Mouse (Mus musculus): ENCODE measurements around the gene Olfr1295. TPM values are rescaled to one million over a fixed set of nuclear protein-coding genes. Genes with fewer than 3 reads are reported as not detected.

Olfr1295 gene
- not detected in 2 replicates for polyA plus RNA-seq (2015; fragmentation: Nextera tagmentation; extraction: Ambion mirVana)

DNA sequence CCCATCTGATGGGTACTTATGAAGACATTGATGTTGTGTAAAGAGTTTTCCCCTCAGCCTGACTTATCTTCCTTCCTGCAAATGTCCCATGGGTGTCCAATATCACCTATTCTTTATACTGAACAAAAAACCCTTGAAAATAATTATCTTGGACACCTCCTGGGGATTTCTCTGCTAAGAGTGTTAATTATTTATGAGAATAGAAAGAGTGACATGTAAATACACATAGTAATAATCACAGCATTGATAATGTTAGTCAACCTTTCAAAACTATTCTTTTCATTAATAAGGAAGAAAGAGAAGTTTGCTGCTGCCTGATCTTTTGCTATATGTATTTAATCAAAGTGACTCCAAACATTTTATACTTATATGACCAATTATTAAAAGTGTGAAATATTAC, at the start of gene Olfr1295:
Olfr1295 (minus strand) TSS at position 101 of the 400 bp plus-strand sequence.
- DNase-seq (ENCODE audit: low spot score), result no peak

GRCm38 (mm10) chr2:111540191-111540590, 29.3 kb downstream of the Olfr1295 start, which contains the start of gene Olfr1294:
Olfr1294 (minus strand) TSS chr2:111540291.
- no peak for DNase-seq (ENCODE audit: low spot score)

- no peak for DNase-seq (ENCODE audit: low spot score)
Measured at GRCm38 (mm10) chr2:111524903-111525302, 44.6 kb downstream of the Olfr1295 start, which contains the start of gene Olfr1293-ps. Olfr1293-ps (plus strand) TSS chr2:111525203.

GRCm38 (mm10) chr2:111517451-111517850, 52.0 kb downstream of the Olfr1295 start:
- no peak for DNase-seq (ENCODE audit: low spot score)

Other genes with a start within 250 kb of the Olfr1295 start
- gene Olfr1281, start 243.2 kb downstream of the Olfr1295 start, polyA plus RNA-seq (2015; fragmentation: Nextera tagmentation; extraction: Ambion mirVana), result not detected in 2 replicates
- not detected in 2 replicates for gene Olfr1282, start 233.6 kb downstream of the Olfr1295 start, polyA plus RNA-seq (2015; fragmentation: Nextera tagmentation; extraction: Ambion mirVana)
- gene Olfr1283, start 202.9 kb downstream of the Olfr1295 start, polyA plus RNA-seq (2015; fragmentation: Nextera tagmentation; extraction: Ambion mirVana), result not detected in 2 replicates
- gene Olfr1284, start 194.2 kb downstream of the Olfr1295 start, polyA plus RNA-seq (2015; fragmentation: Nextera tagmentation; extraction: Ambion mirVana), result not detected in 2 replicates
- not detected in 2 replicates for gene Olfr1286, start 146.6 kb downstream of the Olfr1295 start, polyA plus RNA-seq (2015; fragmentation: Nextera tagmentation; extraction: Ambion mirVana)
- gene Olfr1287, start 120.5 kb downstream of the Olfr1295 start, polyA plus RNA-seq (2015; fragmentation: Nextera tagmentation; extraction: Ambion mirVana), result not detected in 2 replicates
- gene Olfr1288, start 95.6 kb downstream of the Olfr1295 start, polyA plus RNA-seq (2015; fragmentation: Nextera tagmentation; extraction: Ambion mirVana), result not detected in 2 replicates
- not detected in 2 replicates for gene Olfr1289, start 88.9 kb downstream of the Olfr1295 start, polyA plus RNA-seq (2015; fragmentation: Nextera tagmentation; extraction: Ambion mirVana)
- gene Olfr1290, start 75.9 kb downstream of the Olfr1295 start, polyA plus RNA-seq (2015; fragmentation: Nextera tagmentation; extraction: Ambion mirVana), result not detected in 2 replicates
- gene Olfr1291-ps1, start 72.5 kb downstream of the Olfr1295 start, polyA plus RNA-seq (2015; fragmentation: Nextera tagmentation; extraction: Ambion mirVana), result not detected in 2 replicates
- gene Olfr1293-ps, start 44.5 kb downstream of the Olfr1295 start, polyA plus RNA-seq (2015; fragmentation: Nextera tagmentation; extraction: Ambion mirVana), result not detected in 2 replicates
- not detected in 2 replicates for gene Olfr1294, start 29.4 kb downstream of the Olfr1295 start, polyA plus RNA-seq (2015; fragmentation: Nextera tagmentation; extraction: Ambion mirVana)
- not detected in 2 replicates for gene Olfr1297, start 56.8 kb upstream of the Olfr1295 start, polyA plus RNA-seq (2015; fragmentation: Nextera tagmentation; extraction: Ambion mirVana)
- gene Olfr1298, start 79.5 kb upstream of the Olfr1295 start, polyA plus RNA-seq (2015; fragmentation: Nextera tagmentation; extraction: Ambion mirVana), result not detected in 2 replicates
- not detected in 2 replicates for gene Olfr1299, start 91.7 kb upstream of the Olfr1295 start, polyA plus RNA-seq (2015; fragmentation: Nextera tagmentation; extraction: Ambion mirVana)
- gene Olfr1301, start 181.3 kb upstream of the Olfr1295 start, polyA plus RNA-seq (2015; fragmentation: Nextera tagmentation; extraction: Ambion mirVana), result not detected in 2 replicates
- not detected in 2 replicates for gene Olfr1302, start 207.7 kb upstream of the Olfr1295 start, polyA plus RNA-seq (2015; fragmentation: Nextera tagmentation; extraction: Ambion mirVana)